Mouse (Mus musculus) gastrocnemius, adult 18-20 months (tissue): ENCODE measurements around the gene Orc5. TPM values are rescaled to one million over a fixed set of nuclear protein-coding genes. Genes with fewer than 3 reads are reported as not detected.

Experiments used
- DNase-seq: peaks from one replicate; pipeline ENCODE4 v3.0.0; 2021; ENCODE audit warnings: low spot score
- long read RNA-seq, 2 experiments: library from polyadenylated mRNA; stranded (forward); transcript quantifications; one replicate each; pipeline ENCODE4 v2.0.0; 2021
- total RNA-seq, 2 experiments: library from RNA; stranded (reverse); gene quantifications; 2 replicates each; pipeline ENCODE4 v1.2.3; 2021

Orc5 gene
- 1 to 10 TPM; 7.4 to 8.3 TPM for total RNA-seq
- long read RNA-seq, experiment 1, transcript Orc5-201 (14 exons, 2,103 nt), result major isoform, 7 of 11 reads
- long read RNA-seq, experiment 1, partial matches to known transcripts, result 1 of 11 reads
- long read RNA-seq, experiment 1, other reads (novel, unspliced or antisense), result 3 of 11 reads
- long read RNA-seq, experiment 2, transcript Orc5-201 (14 exons, 2,103 nt), result major isoform, 7 of 10 reads
- long read RNA-seq, experiment 2, partial matches to known transcripts, result 0 of 10 reads
- long read RNA-seq, experiment 2, other reads (novel, unspliced or antisense), result 3 of 10 reads

DNA sequence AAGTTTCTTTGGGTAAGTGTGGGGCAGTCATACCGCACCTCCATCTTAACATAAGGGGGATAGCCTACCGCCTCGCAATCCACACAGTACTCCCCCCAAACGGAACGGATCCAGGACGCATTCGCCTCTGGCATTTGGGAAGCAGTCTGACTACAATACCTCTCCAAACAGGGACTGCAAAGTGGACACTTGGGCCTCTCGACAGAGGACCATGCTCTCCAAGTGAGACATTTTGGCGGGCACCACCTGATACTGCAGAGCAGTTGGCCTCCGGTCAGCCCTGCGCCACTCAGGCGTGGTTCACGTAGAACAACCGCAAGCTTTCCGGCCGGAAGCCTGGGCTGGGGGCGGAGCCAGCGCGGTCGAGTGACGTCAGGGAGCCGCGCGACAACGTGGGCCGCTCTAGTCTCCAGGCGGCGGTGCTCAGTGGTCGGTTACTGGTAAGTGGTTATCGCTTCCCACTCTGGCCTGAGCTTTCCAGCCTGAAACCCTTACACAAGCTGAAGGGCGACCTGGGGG lies at the start of gene Orc5:
Gene Orc5, minus strand, starts transcription at position 397 of the 519 bp plus-strand sequence.
- DNase-seq, result peak; percentile 93

DNA sequence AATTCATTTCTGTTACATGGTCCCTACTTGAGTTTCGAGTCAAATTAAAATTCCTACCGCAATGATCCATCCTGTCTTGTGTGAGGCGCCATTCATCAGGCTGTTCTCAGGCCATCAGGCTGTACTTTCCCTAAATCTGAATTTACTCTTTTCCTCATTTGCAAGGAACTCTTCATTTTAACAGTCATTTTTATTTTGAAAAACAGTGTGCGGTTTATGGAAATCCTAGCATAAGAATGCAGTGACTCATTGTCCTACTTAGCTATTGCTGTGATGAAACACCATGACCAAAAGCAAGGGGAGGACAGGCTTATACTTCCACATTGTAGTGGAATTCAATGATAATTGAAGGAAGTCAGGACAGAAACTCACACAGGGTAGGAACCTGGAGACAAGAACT lies 46.8 kb upstream of the Orc5 start:
- no peak for DNase-seq

DNA sequence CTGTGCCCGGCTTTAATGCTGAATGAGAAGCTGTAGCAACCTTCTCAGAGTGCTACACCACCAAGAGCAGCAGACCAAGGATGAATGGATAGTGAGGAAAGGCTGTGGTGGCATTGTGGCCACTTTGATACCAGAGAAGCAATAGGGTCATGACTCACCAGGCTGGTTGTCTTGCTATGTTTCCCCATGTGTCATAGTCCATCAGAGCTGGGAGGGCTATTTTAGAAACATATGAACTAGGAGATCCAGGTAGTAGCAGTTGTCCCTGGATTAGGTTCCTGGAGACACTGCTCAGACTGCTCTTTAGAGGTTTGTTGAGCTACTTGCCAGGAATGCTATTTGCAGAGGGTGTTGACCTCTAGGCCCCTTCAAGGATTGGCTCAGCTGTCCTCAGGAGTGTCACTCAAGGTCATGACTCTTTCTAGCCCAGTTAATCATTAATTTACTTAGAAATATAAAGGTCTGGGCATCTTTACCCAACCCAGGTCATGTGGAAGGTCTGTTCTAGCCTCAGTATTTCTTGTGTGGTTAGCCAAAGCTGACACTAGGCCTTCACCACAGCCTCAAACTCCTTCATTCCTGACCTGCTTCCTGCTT lies 39.2 kb upstream of the Orc5 start:
- DNase-seq, result no peak

DNA sequence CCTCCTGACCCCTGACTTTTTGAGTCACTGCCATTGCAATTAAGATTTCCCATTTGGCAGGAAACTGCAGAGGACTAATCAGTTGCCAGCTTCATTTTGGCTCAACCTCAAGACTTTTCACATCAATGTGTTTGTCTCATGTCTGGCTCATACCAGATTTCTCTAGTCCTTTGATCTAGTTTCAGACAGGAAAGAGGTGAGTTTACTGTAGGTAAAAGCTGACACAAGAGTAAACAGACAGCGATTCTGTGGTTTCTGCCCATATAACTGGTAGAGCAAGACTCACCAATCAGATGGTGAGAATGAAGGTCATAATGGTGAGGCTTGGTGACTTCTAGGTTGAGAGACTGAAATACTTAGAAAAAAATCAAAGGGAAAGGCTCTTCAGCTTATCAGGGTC lies 37.3 kb upstream of the Orc5 start:
- no peak for DNase-seq

DNA sequence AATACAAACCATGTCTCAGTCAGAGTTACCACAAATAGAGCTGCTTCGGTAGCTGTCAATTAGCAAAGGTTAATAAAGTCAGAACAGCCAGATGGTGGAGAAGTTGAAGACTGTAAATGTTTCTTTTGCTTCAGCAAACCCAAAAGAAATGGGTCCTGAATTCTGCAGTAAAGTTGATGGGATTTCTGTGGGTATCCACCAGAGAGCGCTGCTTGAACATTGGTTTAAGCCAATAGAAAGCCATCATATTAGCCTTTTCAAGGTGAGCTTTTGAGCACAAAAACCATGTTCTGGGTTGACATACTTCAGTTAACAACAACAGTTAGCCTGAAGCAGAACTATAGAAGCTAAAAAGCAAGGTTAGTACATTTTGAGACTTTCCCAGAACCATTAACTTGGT lies 34.3 kb upstream of the Orc5 start:
- no peak for DNase-seq

DNA sequence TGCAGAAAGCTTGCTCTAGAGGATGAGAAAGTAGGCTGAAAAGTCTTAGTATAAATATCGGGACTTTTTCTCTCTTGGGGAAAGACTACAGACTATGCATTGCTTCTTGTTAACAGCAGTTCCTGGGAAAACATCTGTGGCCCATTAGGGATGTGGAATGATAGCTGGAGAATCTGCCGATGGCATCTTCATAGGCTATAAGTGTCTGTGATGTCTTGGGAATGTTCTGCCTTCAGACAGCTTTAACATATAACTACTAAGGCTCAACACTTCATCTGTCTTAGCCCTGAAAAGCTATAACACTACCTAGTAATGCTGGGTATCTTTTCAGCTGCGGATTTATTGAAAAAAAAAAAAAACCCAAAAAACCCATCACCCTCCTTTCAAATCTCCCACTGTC lies 27.8 kb upstream of the Orc5 start:
- no peak for DNase-seq

DNA sequence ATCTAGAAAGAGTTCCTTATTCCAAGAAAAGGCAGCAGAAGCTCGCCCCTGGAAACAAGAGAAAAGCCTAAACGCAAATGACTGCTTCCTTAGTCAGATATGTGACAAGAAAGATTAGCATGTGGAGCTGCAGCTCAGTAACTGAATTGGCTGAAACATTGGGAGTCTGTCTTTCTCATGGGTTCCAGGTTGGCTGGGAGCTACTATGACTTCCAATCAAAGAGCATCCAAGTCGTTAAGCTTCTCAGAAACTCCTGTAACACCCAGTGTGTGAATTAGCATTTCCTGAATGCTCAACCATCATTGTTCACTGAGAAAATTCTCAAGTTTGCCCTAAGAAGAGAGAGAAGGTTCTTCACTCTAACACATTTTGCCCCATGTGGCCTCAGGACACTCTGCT lies 24.5 kb upstream of the Orc5 start:
- no peak for DNase-seq

DNA sequence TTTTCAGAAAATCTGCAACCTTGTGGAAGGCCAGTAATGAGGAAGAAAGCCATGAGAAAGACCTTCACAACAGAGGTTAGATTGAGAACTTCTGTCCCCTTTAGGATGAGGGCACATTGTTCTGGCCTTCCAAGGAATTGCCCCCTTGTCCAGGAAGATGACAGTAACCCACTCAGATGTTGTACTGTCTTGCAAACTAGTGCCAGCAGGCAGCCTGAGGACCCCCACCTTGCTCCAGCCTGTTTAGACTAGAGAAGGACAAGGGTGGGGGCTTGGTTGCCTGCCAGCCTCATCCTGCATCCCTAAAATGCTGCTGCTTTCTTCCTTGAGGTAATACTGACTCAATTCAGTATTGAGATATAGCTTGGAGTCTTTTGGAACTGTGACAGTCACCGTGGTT lies 23.9 kb upstream of the Orc5 start:
- DNase-seq, result no peak

DNA sequence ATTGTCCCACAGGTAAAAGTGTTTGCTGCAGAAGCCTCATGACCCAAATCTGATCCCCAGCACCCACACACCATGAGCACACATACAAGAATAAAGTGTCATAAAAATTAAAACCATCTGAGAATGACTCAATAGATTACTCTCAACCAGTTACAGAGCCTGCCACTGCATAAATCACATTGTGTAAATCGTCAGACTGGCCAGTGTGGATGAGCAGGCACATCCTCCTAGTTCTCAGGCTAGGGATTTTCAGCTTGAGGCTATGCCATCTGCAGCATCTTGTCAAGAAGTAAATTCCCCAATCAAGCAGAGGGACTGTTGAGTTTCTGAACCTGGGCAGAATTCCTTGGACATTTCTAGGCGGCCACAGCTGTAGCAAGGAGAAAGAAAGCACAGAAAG lies 23.5 kb upstream of the Orc5 start:
- no peak for DNase-seq

DNA sequence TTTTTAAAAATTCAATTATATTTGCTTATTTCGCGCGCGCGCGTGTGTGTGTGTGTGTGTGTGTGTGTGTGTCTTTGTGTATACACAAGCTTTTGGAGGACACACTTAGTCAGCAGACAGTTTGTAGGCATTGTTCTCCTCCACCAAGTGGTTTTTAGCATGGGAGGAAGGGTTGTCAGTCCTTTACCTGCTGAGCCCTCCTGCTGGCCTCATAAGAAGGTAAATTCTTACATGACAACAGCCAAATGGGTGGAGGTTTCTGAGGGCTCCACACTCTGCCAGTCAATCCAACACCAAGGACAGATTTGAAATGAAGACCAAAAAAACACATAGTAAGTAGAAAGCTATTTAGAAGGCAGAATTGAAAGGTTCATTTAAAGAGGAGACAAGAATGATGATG lies 22.7 kb upstream of the Orc5 start:
- no peak for DNase-seq

DNA sequence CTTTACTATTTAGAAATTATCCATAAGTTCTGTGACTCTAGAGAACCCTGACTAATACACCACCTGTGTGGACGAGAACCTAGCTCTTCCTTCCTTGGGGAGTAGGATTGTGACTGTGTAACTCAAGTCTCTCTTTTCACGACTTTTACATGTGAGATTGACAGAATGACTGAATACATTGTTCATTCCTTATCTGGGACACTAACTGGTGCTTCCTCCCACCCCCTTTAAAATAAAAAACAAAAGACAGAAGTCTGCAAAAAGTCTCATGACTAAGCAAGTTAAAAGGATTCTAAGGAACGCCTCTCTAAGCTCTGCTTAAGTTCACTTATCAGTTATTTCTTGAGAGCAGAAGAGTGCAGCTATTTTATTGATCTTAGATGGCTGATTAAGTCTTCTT lies 22.2 kb upstream of the Orc5 start:
- DNase-seq, result no peak

DNA sequence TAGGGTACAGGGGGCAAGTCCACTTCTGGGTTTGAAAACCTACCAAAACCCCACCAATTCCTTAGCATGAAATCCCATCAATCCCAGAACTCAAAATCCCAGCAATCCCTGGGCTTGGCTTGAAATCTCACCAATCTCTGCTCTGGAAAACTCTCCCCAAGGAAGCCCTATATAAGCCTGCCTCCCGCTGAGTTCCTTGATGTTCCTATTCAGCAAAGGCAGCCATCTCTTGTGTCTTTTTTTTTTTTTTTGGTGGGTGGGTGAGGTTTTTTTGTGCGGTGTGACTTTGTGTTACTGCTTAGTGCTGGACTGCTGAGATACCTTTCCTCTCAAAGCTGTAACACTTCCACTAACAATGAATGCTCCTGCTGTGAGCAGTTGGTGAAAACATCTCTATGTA lies 15.5 kb upstream of the Orc5 start:
- DNase-seq, result no peak

DNA sequence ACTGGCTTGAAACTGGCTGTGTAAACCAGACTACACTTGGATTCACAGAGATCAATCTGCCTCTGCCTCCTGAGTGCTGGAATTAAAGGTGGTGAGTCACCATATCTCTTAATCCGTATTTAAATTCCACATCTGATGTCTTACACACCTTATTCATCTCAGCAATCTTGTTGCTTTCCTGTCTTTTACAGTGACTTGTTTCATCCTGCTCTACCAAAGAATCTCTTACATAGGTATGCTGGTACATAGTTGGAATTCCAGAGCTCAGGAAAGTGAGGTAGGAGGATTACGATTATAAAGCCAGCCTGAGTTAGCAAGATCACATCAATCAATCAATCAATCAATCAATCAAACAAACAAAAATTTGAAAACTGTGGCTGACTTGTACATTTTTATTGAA lies 9.6 kb upstream of the Orc5 start:
- no peak for DNase-seq

DNA sequence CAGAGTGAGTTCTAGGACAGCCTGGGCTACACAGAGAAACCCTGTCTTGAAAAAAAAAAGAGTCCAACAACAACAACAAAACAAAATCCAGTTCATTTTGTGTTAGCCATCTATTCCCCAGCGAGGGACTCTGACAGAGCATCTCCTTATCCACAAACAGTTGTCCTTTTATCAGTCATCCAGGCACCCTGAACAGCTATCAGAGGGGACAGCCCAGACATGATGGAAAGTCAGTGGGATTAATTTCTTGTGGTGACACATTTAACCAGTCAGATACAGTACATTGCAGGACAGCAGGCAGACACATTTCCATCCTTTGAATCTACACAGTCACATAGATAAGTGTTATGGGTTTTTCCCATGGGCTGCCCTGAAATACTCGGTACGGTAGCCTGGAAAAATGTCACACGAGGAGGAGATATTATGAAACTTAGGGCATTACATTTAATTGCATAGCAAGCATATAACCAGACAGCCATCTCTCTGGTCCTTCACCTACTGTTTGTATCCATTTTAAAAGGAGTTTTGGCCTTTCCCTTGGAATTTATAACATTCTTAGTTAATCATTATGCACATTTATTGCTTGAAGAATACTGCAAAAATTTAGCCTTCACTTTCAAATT lies 7.4 kb upstream of the Orc5 start:
- no peak for DNase-seq

DNA sequence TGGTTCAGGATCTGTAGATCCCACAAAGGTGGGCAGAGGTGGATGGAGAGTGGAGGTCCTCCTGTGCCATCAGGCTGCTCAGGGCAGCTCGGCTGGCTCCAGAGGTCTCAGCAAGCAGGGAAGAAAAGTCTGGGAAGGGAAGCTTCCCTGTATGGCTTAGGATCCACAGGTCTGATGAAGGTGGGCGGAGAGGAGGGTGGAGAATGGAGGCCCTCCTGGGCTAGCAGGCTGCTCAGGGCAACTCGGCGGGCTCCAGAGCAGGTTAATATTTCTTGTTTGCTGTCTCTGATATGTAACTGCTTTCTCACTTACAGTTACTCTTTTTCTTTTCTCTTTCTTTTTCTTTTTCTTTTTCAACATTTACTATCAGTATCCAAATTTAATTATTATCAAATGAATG lies 6.5 kb upstream of the Orc5 start:
- no peak for DNase-seq

DNA sequence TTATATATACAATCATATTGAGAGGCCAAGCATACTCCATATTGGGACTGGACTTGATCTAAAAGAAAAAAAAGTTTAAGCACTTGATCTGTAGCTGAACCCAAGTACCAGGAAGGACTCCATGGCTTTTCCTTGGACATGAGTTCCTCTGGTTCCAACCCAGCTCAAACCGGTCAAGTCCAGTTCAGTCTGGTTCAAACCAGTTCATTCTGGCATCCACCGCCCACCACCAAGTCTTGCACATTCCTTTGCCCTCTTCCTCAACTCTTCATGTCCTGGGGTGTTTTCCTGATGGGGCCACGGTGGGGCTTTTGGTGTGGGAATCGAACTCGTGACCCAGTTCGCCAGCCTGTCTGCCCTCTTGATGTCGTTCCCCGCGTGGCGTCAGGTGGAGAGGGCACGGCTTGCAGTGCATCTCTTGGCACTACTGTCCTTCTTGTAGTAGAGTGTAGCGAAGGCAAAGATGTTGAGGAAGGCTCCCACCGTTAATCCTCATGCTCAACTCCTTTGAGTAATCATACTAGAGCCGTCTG lies 2.1 kb upstream of the Orc5 start:
- no peak for DNase-seq

DNA sequence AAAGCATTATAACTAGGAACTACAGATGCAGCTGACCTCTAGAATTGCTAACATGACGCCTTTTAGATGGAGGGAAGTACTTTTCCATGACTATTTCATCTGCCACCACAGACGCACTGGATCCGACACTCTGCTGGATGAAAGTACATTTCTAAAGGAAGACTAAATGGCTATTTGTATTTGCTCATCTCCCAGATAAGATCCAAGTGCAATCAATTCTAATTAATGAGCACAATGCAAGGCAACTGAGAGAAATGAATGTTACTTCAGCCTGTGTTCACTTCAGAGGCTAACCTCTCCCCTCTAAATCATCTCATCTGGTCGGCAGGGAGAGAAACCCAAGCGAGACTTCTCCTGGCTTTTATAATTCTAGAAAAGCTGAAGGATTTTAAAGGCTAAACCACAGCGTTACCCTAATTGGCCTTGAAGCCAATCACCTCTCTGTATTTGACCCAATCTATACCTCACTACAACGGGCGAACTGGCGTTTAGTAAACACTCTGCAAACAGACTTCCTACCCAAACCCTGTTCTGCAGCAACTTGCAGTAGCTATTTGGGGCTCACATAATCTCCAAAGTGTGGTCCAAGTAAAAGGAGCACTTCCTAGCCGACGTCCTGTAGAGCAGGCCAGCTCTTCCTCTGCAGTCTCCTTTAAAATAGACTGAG lies 730 bp downstream of the Orc5 start:
- no peak for DNase-seq

DNA sequence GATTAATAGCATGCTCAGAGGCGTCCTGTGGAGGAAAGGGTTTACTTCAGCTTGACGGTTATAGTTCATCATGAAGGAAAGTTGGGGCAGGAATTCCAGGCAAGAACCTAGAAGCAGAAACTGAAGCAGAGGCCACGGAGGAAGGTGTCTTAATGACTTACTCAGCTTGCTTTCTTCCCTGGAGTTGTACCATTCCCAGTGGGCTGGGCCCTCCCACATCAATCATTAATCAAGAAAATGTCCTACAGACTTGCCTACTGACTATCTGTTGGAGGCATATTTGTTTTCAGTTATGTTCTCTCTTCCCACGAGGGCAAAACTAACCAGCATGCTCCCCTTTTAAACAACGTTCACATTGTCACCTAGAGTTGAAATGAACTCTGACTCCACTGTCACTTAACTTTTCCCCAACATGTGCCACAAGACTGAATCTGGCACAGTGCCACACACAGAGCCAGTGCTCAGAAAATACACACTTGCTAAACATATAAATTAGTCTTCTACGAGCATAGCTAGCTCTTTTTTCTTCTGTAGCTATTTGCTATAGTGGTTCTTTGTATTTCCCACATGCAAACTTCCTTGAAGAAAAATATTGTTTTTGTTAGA lies 1.6 kb downstream of the Orc5 start:
- DNase-seq, result no peak

DNA sequence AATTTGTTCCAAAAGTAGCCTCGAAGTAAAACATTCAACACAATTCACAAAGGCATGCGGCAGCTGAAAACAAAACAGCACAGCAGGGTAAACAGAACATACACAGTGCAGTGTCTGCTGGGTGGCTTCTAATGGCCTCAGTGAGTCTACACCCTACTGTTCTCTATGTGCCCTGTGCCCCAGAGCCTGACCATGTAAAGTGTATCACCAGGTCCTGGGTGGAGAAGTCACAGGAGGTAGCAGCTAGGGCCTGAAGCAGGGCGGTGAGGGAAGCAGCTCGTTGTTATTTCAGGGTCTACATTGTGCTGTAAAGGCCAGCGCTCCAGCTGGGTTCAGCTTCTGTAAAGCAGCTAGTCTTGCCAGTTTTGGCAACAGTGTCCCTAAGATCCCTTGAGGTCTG lies 3.7 kb downstream of the Orc5 start:
- DNase-seq, result no peak

DNA sequence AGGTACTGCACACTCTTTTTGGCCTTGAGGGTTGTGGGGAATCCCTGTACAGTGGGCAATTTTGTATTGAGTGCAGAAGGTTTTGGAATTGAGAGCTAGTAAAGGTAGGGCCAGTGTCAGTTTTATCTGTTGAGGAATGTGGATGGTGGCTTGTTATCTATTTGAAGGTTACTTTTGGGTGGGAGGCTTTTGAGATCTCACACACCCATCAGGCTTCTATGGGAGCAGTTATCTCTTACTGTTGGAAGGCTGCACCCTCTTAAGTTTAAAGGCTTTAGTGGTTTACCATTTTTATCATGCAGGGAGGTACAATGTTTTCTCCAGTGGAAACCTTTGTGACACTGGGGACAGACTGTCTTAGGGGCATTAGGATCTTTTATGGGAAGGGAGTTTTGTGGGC lies 4.9 kb downstream of the Orc5 start:
- no peak for DNase-seq

DNA sequence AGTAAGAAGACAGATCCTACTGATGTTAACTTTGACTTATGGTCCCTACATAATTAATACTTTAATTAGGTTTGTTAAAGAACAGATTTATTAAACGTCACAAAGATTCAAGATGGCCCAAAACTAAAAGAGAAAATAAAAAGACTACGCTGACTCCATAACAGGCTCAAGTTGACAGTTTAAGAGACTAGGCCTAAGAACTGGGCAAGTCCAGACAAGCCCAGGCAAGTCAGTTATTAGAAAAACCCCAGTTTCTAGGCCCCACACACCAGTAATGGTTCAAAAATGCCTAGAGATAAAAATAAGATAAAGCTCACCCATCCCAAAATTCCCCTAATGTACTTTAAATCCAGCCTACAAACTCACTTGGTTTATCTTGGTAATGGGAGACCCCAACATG lies 7.6 kb downstream of the Orc5 start:
- DNase-seq, result no peak
